Mouse (Mus musculus): ENCODE results near the gene Jdp2. TPM values are rescaled to one million over a fixed set of nuclear protein-coding genes. Genes with fewer than 3 reads are reported as not detected.

The Jdp2 gene
- 27.5 and 28.7 TPM in 2 replicates for polyA plus RNA-seq (2012; rRNA removed)

GRCm38 (mm10) chr12:85598611-85599477 is at the start of gene Jdp2:
Jdp2 (plus strand) TSS chr12:85599027.
- Histone ChIP-seq H3K4me3 (replicated peaks; ENCODE audit: insufficient read depth, low read depth, low read length) (peak within 1 kb of the TSS; percentile 85), H3K27ac (ENCODE audit: insufficient read depth, low read length) (peak within 1 kb of the TSS; percentile 100), H3K4me1 (ENCODE audit: control insufficient read depth, insufficient read depth, low read length) (peaks cover 21% of the 10 kb centered on the region), H3K27me3 (ENCODE audit: control insufficient read depth, insufficient read depth, low read length) (no peaks in the 10 kb centered on the region)
- TF ChIP-seq POLR2A (IDR thresholded peaks at IDR 0.05; ENCODE audit: borderline replicate concordance, insufficient read depth, low read length) (no peak; the same call in 1 of the 2 replicates), CTCF (IDR thresholded peaks at IDR 0.05; ENCODE audit: borderline replicate concordance, insufficient read depth, low read depth, low read length) (no peak)
- peak; percentile 85 to 88 for DNase-seq
- WGBS = under 1% methylated on average over 89 of the region's 90 CpGs

GRCm38 (mm10) chr12:85549661-85550060 is 49.2 kb upstream of the Jdp2 start:
- Histone ChIP-seq H3K4me1 (ENCODE audit: control insufficient read depth, insufficient read depth, low read length) (peaks cover 11% of the 10 kb centered on the region), H3K27me3 (ENCODE audit: control insufficient read depth, insufficient read depth, low read length) (no peaks in the 10 kb centered on the region), H3K4me3 (replicated peaks; ENCODE audit: insufficient read depth, low read depth, low read length) (no peak overlapping the region), H3K27ac (ENCODE audit: insufficient read depth, low read length) (no peak overlapping the region)
- TF ChIP-seq POLR2A (IDR thresholded peaks at IDR 0.05; ENCODE audit: borderline replicate concordance, insufficient read depth, low read length) (no peak), CTCF (IDR thresholded peaks at IDR 0.05; ENCODE audit: borderline replicate concordance, insufficient read depth, low read depth, low read length) (no peak)
- 91% methylated on average over 8 of the region's 8 CpGs for WGBS
- DNase-seq = no peak

GRCm38 (mm10) chr12:85550435-85550834 is 48.4 kb upstream of the Jdp2 start:
- Histone ChIP-seq H3K4me3 (replicated peaks; ENCODE audit: insufficient read depth, low read depth, low read length) (no peak overlapping the region), H3K4me1 (ENCODE audit: control insufficient read depth, insufficient read depth, low read length) (peaks cover 11% of the 10 kb centered on the region), H3K27me3 (ENCODE audit: control insufficient read depth, insufficient read depth, low read length) (no peaks in the 10 kb centered on the region), H3K27ac (ENCODE audit: insufficient read depth, low read length) (no peak overlapping the region)
- WGBS = 90% methylated on average over 4 of the region's 4 CpGs
- TF ChIP-seq CTCF (IDR thresholded peaks at IDR 0.05; ENCODE audit: borderline replicate concordance, insufficient read depth, low read depth, low read length) (no peak), POLR2A (IDR thresholded peaks at IDR 0.05; ENCODE audit: borderline replicate concordance, insufficient read depth, low read length) (no peak)
- no peak for DNase-seq

GRCm38 (mm10) chr12:85559299-85559698 is 39.5 kb upstream of the Jdp2 start:
- no peak overlapping the region for H3K4me3 ChIP-seq (replicated peaks; ENCODE audit: insufficient read depth, low read depth, low read length)
- no peaks in the 10 kb centered on the region for H3K4me1 ChIP-seq (ENCODE audit: control insufficient read depth, insufficient read depth, low read length)
- 45% methylated on average over 10 of the region's 10 CpGs for WGBS
- no peaks in the 10 kb centered on the region for H3K27me3 ChIP-seq (ENCODE audit: control insufficient read depth, insufficient read depth, low read length)
- no peak for TF ChIP-seq CTCF (IDR thresholded peaks at IDR 0.05; ENCODE audit: borderline replicate concordance, insufficient read depth, low read depth, low read length)
- no peak for TF ChIP-seq POLR2A (IDR thresholded peaks at IDR 0.05; ENCODE audit: borderline replicate concordance, insufficient read depth, low read length)
- no peak overlapping the region for H3K27ac ChIP-seq (ENCODE audit: insufficient read depth, low read length)
- DNase-seq = no peak

- Histone ChIP-seq H3K4me1 (ENCODE audit: control insufficient read depth, insufficient read depth, low read length) (no peaks in the 10 kb centered on the region), H3K27ac (ENCODE audit: insufficient read depth, low read length) (no peak overlapping the region), H3K27me3 (ENCODE audit: control insufficient read depth, insufficient read depth, low read length) (no peaks in the 10 kb centered on the region), H3K4me3 (replicated peaks; ENCODE audit: insufficient read depth, low read depth, low read length) (no peak overlapping the region)
- DNase-seq = no peak
- 95% methylated on average over 2 of the region's 2 CpGs for WGBS
- TF ChIP-seq CTCF (IDR thresholded peaks at IDR 0.05; ENCODE audit: borderline replicate concordance, insufficient read depth, low read depth, low read length) = no peak
- no peak for TF ChIP-seq POLR2A (IDR thresholded peaks at IDR 0.05; ENCODE audit: borderline replicate concordance, insufficient read depth, low read length)
Observed at GRCm38 (mm10) chr12:85565441-85565840, 33.4 kb upstream of the Jdp2 start.

GRCm38 (mm10) chr12:85568298-85568697 is 30.5 kb upstream of the Jdp2 start:
- Histone ChIP-seq H3K4me3 (replicated peaks; ENCODE audit: insufficient read depth, low read depth, low read length) (no peak overlapping the region), H3K4me1 (ENCODE audit: control insufficient read depth, insufficient read depth, low read length) (no peaks in the 10 kb centered on the region), H3K27ac (ENCODE audit: insufficient read depth, low read length) (no peak overlapping the region), H3K27me3 (ENCODE audit: control insufficient read depth, insufficient read depth, low read length) (no peaks in the 10 kb centered on the region)
- no peak for DNase-seq
- 97% methylated on average over 3 of the region's 3 CpGs for WGBS
- TF ChIP-seq POLR2A (IDR thresholded peaks at IDR 0.05; ENCODE audit: borderline replicate concordance, insufficient read depth, low read length) (no peak), CTCF (IDR thresholded peaks at IDR 0.05; ENCODE audit: borderline replicate concordance, insufficient read depth, low read depth, low read length) (no peak)

- Histone ChIP-seq H3K27me3 (ENCODE audit: control insufficient read depth, insufficient read depth, low read length) (no peaks in the 10 kb centered on the region), H3K4me1 (ENCODE audit: control insufficient read depth, insufficient read depth, low read length) (no peaks in the 10 kb centered on the region), H3K4me3 (replicated peaks; ENCODE audit: insufficient read depth, low read depth, low read length) (no peak overlapping the region), H3K27ac (ENCODE audit: insufficient read depth, low read length) (no peak overlapping the region)
- peak in 1 of 2 experiments; percentile 6 for DNase-seq
- WGBS = 27% methylated on average over 12 of the region's 12 CpGs
- TF ChIP-seq POLR2A (IDR thresholded peaks at IDR 0.05; ENCODE audit: borderline replicate concordance, insufficient read depth, low read length) (no peak), CTCF (IDR thresholded peaks at IDR 0.05; ENCODE audit: borderline replicate concordance, insufficient read depth, low read depth, low read length) (no peak)
Observed at GRCm38 (mm10) chr12:85569393-85570157, 29.3 kb upstream of the Jdp2 start.
